Mouse (Mus musculus) midbrain, embryonic 10.5 days (tissue): ENCODE results near the gene Bglap. TPM values are rescaled to one million over a fixed set of nuclear protein-coding genes. Genes with fewer than 3 reads are reported as not detected.

Experiments used
- DNase-seq: peaks from one replicate; pipeline ENCODE4 v3.0.0-alpha.2; 2017; ENCODE audit warnings: low spot score
- H3K27ac ChIP-seq: fragments of 300-500 bp; sonication (generic); replicated peaks from 2 replicates; pipeline ENCODE4 v1.5.1; 2016; ENCODE audit warnings: mild to moderate bottlenecking
- H3K27me3 ChIP-seq: fragments of 300-500 bp; sonication (generic); 2 replicates; pipeline ENCODE4 v1.6.1; 2016; ENCODE audit warnings: low read depth, mild to moderate bottlenecking; ENCODE audit not compliant: poor library complexity, severe bottlenecking
- H3K36me3 ChIP-seq: fragments of 300-500 bp; sonication (generic); 2 replicates; pipeline ENCODE4 v1.6.1; 2016; ENCODE audit warnings: mild to moderate bottlenecking, moderate library complexity
- H3K4me1 ChIP-seq: fragments of 300-500 bp; sonication (generic); 2 replicates; pipeline ENCODE4 v1.6.1; 2016
- H3K4me3 ChIP-seq: fragments of 300-500 bp; sonication (generic); 2 replicates; pipeline ENCODE4 v1.5.1; 2016; ENCODE audit warnings: mild to moderate bottlenecking, moderate library complexity
- H3K9me3 ChIP-seq: fragments of 300-500 bp; sonication (generic); replicated peaks from 2 replicates; pipeline ENCODE4 v1.6.1; 2016; ENCODE audit warnings: mild to moderate bottlenecking
- WGBS: fragments of 180-500 bp; shearing (Covaris S2); methylation state at CpG from one replicate; pipeline ENCODE4 v1.1.7; 2016; 5-methylcytosine and 5-hydroxymethylcytosine counted together
- polyA plus RNA-seq: library from polyadenylated mRNA; unstranded; fragments of >200 nt; fragmentation: Nextera tagmentation; extraction: Ambion mirVana; gene quantifications from 2 replicates; pipeline ENCODE4 v1.2.1, GENCODE M21; 2016

Gene Bglap
- polyA plus RNA-seq, 1 experiment from 2014 or later = not detected

GRCm38 (mm10) chr3:88359989-88360388 lies 24.3 kb downstream of the Bglap start:
- DNase-seq = no peak

GRCm38 (mm10) chr3:88359584-88359983 lies 24.7 kb downstream of the Bglap start:
- H3K9me3 ChIP-seq = no peaks in the 10 kb centered on the region
- peaks cover 12% of the 10 kb centered on the region for H3K27me3 ChIP-seq
- no peak overlapping the region for H3K27ac ChIP-seq
- no peak overlapping the region for H3K4me3 ChIP-seq
- no peak for DNase-seq
- H3K36me3 ChIP-seq = peaks cover 85% of the 10 kb centered on the region
- peaks cover 11% of the 10 kb centered on the region for H3K4me1 ChIP-seq
- WGBS = 78% methylated on average over 5 of the region's 5 CpGs

More at GRCm38 (mm10) chr3:88359989-88360388, 24.3 kb downstream of the Bglap start:
- peaks cover 81% of the 10 kb centered on the region for H3K36me3 ChIP-seq
- H3K27me3 ChIP-seq = peaks cover 16% of the 10 kb centered on the region
- H3K27ac ChIP-seq = no peak overlapping the region
- H3K4me1 ChIP-seq = peaks cover 15% of the 10 kb centered on the region
- H3K9me3 ChIP-seq = no peaks in the 10 kb centered on the region
- 77% methylated on average over 3 of the region's 3 CpGs for WGBS
- no peak overlapping the region for H3K4me3 ChIP-seq

GRCm38 (mm10) chr3:88354396-88355165 lies 29.7 kb downstream of the Bglap start:
- no peaks in the 10 kb centered on the region for H3K9me3 ChIP-seq
- peaks cover 100% of the 10 kb centered on the region for H3K36me3 ChIP-seq
- no peak overlapping the region for H3K27ac ChIP-seq
- H3K27me3 ChIP-seq = no peaks in the 10 kb centered on the region
- WGBS = 93% methylated on average over 8 of the region's 8 CpGs
- H3K4me1 ChIP-seq = no peaks in the 10 kb centered on the region
- H3K4me3 ChIP-seq = no peak overlapping the region
- DNase-seq = no peak

GRCm38 (mm10) chr3:88352907-88353306 lies 31.4 kb downstream of the Bglap start:
- Histone ChIP-seq H3K27me3 (no peaks in the 10 kb centered on the region), H3K9me3 (no peaks in the 10 kb centered on the region), H3K36me3 (peaks cover 100% of the 10 kb centered on the region), H3K4me1 (no peaks in the 10 kb centered on the region), H3K4me3 (no peak overlapping the region), H3K27ac (no peak overlapping the region)
- 97% methylated on average over 9 of the region's 9 CpGs for WGBS
- DNase-seq = no peak

GRCm38 (mm10) chr3:88350732-88351131 lies 33.5 kb downstream of the Bglap start:
- Histone ChIP-seq H3K4me1 (no peaks in the 10 kb centered on the region), H3K36me3 (peaks cover 100% of the 10 kb centered on the region)

GRCm38 (mm10) chr3:88339006-88339405 lies 45.3 kb downstream of the Bglap start:
- no peak for DNase-seq
- H3K4me3 ChIP-seq = no peak overlapping the region
- WGBS = 85% methylated on average over 3 of the region's 3 CpGs

More at GRCm38 (mm10) chr3:88350732-88351131, 33.5 kb downstream of the Bglap start:
- WGBS = 94% methylated on average over 13 of the region's 13 CpGs
- Histone ChIP-seq H3K27ac (no peak overlapping the region), H3K4me3 (no peak overlapping the region), H3K9me3 (no peaks in the 10 kb centered on the region), H3K27me3 (no peaks in the 10 kb centered on the region)
- DNase-seq = no peak

GRCm38 (mm10) chr3:88338316-88338715 lies 45.9 kb downstream of the Bglap start:
- Histone ChIP-seq H3K4me3 (no peak overlapping the region), H3K36me3 (peaks cover 34% of the 10 kb centered on the region), H3K27me3 (no peaks in the 10 kb centered on the region), H3K4me1 (peaks cover 36% of the 10 kb centered on the region), H3K27ac (no peak overlapping the region), H3K9me3 (no peaks in the 10 kb centered on the region)
- no peak for DNase-seq
- 90% methylated on average over 7 of the region's 7 CpGs for WGBS

More at GRCm38 (mm10) chr3:88339006-88339405, 45.3 kb downstream of the Bglap start:
- Histone ChIP-seq H3K4me1 (peaks cover 35% of the 10 kb centered on the region), H3K36me3 (peaks cover 41% of the 10 kb centered on the region), H3K9me3 (no peaks in the 10 kb centered on the region), H3K27ac (no peak overlapping the region), H3K27me3 (no peaks in the 10 kb centered on the region)

- Histone ChIP-seq H3K36me3 (peaks cover 31% of the 10 kb centered on the region), H3K9me3 (no peaks in the 10 kb centered on the region), H3K27me3 (no peaks in the 10 kb centered on the region), H3K4me3 (peak overlapping the region; percentile 97), H3K4me1 (peaks cover 36% of the 10 kb centered on the region), H3K27ac (no peak overlapping the region)
- 86% methylated on average over 11 of the region's 11 CpGs for WGBS
- no peak for DNase-seq
Observed at GRCm38 (mm10) chr3:88337367-88338020, 46.8 kb downstream of the Bglap start.

- Histone ChIP-seq H3K4me3 (peak within 1 kb of the TSS; percentile 97), H3K27me3 (no peaks in the 10 kb centered on the region), H3K9me3 (no peaks in the 10 kb centered on the region), H3K27ac (peak within 1 kb of the TSS; percentile 99), H3K4me1 (peaks cover 36% of the 10 kb centered on the region), H3K36me3 (peaks cover 24% of the 10 kb centered on the region)
- peak; percentile 97 for DNase-seq
- WGBS = 2% methylated on average over 66 of the region's 66 CpGs
Observed at GRCm38 (mm10) chr3:88336058-88337013, 47.9 kb downstream of the Bglap start, which contains the start of the genes Tmem79 and Smg5. TSS of gene Tmem79 (minus strand) at chr3:88336148. TSS of gene Smg5 (plus strand) at chr3:88336260.

- no peaks in the 10 kb centered on the region for H3K27me3 ChIP-seq
- H3K27ac ChIP-seq = peak overlapping the region; percentile 99
- peaks cover 36% of the 10 kb centered on the region for H3K4me1 ChIP-seq
- 2% methylated on average over 27 of the region's 27 CpGs for WGBS
- peaks cover 20% of the 10 kb centered on the region for H3K36me3 ChIP-seq
- peak overlapping the region; percentile 97 for H3K4me3 ChIP-seq
- H3K9me3 ChIP-seq = no peaks in the 10 kb centered on the region
- DNase-seq = no peak
Observed at GRCm38 (mm10) chr3:88335436-88336053, 48.7 kb downstream of the Bglap start.

GRCm38 (mm10) chr3:88334902-88335435 lies 49.3 kb downstream of the Bglap start:
- Histone ChIP-seq H3K4me3 (peak overlapping the region; percentile 97), H3K9me3 (no peaks in the 10 kb centered on the region), H3K27me3 (no peaks in the 10 kb centered on the region), H3K27ac (peak overlapping the region; percentile 99), H3K36me3 (peaks cover 25% of the 10 kb centered on the region), H3K4me1 (peaks cover 36% of the 10 kb centered on the region)
- 32% methylated on average over 3 of the region's 3 CpGs for WGBS
- no peak for DNase-seq
